Mouse (Mus musculus): Measurements from ENCODE around the gene Cdipt.

GRCm38 (mm10) chr7:127013385-127013784, 37.7 kb downstream of the Cdipt start:
- TF ChIP-seq CTCF (conservative IDR thresholded peaks at IDR 0.05; ENCODE audit: low read length): no peak
- TF ChIP-seq NANOG (IDR thresholded peaks at IDR 0.05; ENCODE audit: borderline replicate concordance, low read length): no peak
